Mouse (Mus musculus) kidney, embryonic 16.5 days (tissue): Measurements from ENCODE around the gene Pmm2. TPM values are rescaled to one million over a fixed set of nuclear protein-coding genes. Genes with fewer than 3 reads are reported as not detected.

Experiments used
- ATAC-seq: fragments of 200-750 bp; cut with Nextera tagmentation; 2 replicates; pipeline ENCODE4 v1.8.0; 2017; ENCODE audit warnings: moderate TSS enrichment; ENCODE audit not compliant: low FRiP score, low TSS enrichment
- H3K27ac ChIP-seq: fragments of 300-500 bp; sonication (generic); 2 replicates; pipeline ENCODE4 v1.5.1; 2014; ENCODE audit warnings: low read length
- H3K27me3 ChIP-seq: fragments of 300-500 bp; sonication (generic); 2 replicates; pipeline ENCODE4 v1.6.1; 2014; ENCODE audit warnings: low read length, control low read depth, mixed read lengths; ENCODE audit not compliant: insufficient read depth
- H3K36me3 ChIP-seq: fragments of 300-500 bp; sonication (generic); 2 replicates; pipeline ENCODE4 v1.6.1; 2014; ENCODE audit warnings: low read length, control low read depth, mixed read lengths; ENCODE audit not compliant: insufficient read depth
- H3K4me1 ChIP-seq: fragments of 300-500 bp; sonication (generic); 2 replicates; pipeline ENCODE4 v1.6.1; 2014; ENCODE audit warnings: low read length, control low read depth, mixed read lengths; ENCODE audit not compliant: insufficient read depth
- H3K4me2 ChIP-seq: fragments of 300-500 bp; sonication (generic); replicated peaks from 2 replicates; pipeline ENCODE4 v1.6.1; 2014; ENCODE audit warnings: low read depth, low read length
- H3K4me3 ChIP-seq: fragments of 300-500 bp; sonication (generic); 2 replicates; pipeline ENCODE4 v1.5.1; 2014; ENCODE audit warnings: mild to moderate bottlenecking, low read length
- H3K9ac ChIP-seq: fragments of 300-500 bp; sonication (generic); replicated peaks from 2 replicates; pipeline ENCODE4 v1.6.1; 2014; ENCODE audit warnings: low read length
- H3K9me3 ChIP-seq: fragments of 300-500 bp; sonication (generic); 2 replicates; pipeline ENCODE4 v1.6.1; 2016; ENCODE audit warnings: low read length, control low read depth
- WGBS: fragments of 180-500 bp; shearing (Covaris S2); extraction: QIAGEN DNeasy Blood & Tissue Kit; methylation state at CpG from one replicate; pipeline ENCODE4 v1.1.7; 2014; 5-methylcytosine and 5-hydroxymethylcytosine counted together
- polyA plus RNA-seq: library from polyadenylated mRNA; unstranded; fragments of >200 nt; fragmentation: Nextera tagmentation; extraction: Ambion mirVana; gene quantifications from 2 replicates; pipeline ENCODE4 v1.2.1, GENCODE M21; 2015

Gene Pmm2
- polyA plus RNA-seq, 1 experiment from 2014 or later = 61.2 TPM

DNA sequence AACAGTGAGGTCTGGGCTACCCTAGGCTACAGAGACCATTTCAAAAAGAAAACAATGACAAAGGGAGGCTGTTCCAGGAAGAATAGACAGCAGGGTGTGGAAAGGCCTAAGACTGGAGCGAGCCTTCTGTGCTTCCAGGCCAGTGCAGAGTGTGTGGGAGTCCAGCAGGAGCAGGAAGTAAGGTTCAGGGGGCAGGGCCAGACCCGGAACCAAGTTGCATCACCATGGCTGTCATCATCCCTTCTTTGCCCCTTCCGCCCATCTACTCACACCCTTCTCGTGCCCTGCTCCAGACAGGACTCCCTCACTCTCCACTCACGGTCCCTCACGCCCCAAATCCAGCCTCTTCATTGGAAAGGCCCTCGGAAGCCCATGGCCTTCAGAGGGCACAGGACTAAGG, 29.8 kb downstream of the Pmm2 start:
- H3K36me3 ChIP-seq = 0 out of 2 replicates have a peak, but pooled peaks cover 4% of the 10 kb centered on the region
- no peak overlapping the region for H3K9ac ChIP-seq
- peaks cover 39% of the 10 kb centered on the region for H3K4me1 ChIP-seq
- no peak overlapping the region for H3K4me2 ChIP-seq
- WGBS = 59% methylated on average over 7 of the region's 7 CpGs
- no peak overlapping the region for H3K27ac ChIP-seq
- ATAC-seq = no peak
- no peaks in the 10 kb centered on the region for H3K27me3 ChIP-seq
- no peaks in the 10 kb centered on the region for H3K9me3 ChIP-seq
- H3K4me3 ChIP-seq = no peak overlapping the region

DNA sequence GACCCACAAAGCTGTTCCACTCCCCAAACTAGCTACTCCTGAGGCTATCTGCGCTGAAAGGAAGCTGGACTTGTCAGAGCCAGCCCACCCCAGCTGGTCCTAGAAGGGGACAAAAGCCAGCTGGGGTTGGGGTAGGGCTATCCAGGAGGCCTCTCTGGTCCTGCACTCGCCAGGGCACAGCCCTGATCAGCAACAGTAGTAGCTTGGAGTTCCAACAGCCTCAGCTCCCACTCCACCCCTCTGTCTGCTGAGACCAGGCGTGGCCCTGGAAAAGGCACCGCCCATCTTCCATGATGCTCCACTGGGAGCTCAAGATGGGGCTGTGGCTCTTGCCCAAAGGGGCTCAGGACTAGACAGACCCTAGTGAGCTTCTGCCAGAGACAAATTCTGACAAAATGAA, 30.3 kb downstream of the Pmm2 start:
- WGBS = 68% methylated on average over 4 of the region's 4 CpGs
- Histone ChIP-seq H3K27ac (no peak overlapping the region), H3K36me3 (no peaks in the 10 kb centered on the region), H3K4me1 (peaks cover 44% of the 10 kb centered on the region), H3K9ac (no peak overlapping the region), H3K9me3 (no peaks in the 10 kb centered on the region), H3K27me3 (no peaks in the 10 kb centered on the region), H3K4me3 (no peak overlapping the region), H3K4me2 (no peak overlapping the region)
- ATAC-seq = no peak

DNA sequence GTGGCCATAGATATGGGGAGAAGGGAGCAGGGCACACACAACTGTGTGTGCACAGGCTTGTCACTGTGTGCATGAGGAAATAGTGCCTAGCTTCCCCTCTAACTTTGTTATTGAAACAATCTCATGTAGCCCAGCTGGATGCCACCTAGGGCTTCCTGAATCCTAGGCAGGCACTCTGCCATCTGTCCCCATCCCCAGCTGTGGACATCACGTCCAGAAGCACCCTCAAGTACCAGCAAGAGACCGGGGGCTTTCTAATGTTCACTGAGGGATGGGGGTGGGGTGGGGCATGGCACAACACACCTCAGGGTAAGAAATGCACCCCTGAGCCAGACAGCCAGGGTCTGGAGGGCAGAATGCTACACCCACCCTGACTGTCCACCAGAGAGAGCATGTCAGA, 30.9 kb downstream of the Pmm2 start:
- peaks cover 44% of the 10 kb centered on the region for H3K4me1 ChIP-seq
- no peaks in the 10 kb centered on the region for H3K9me3 ChIP-seq
- no peak overlapping the region for H3K9ac ChIP-seq
- H3K4me3 ChIP-seq = no peak overlapping the region
- no peaks in the 10 kb centered on the region for H3K27me3 ChIP-seq
- ATAC-seq = no peak
- no peak overlapping the region for H3K4me2 ChIP-seq
- WGBS = 82% methylated on average over 2 of the region's 2 CpGs
- H3K36me3 ChIP-seq = no peaks in the 10 kb centered on the region
- H3K27ac ChIP-seq = no peak overlapping the region

DNA sequence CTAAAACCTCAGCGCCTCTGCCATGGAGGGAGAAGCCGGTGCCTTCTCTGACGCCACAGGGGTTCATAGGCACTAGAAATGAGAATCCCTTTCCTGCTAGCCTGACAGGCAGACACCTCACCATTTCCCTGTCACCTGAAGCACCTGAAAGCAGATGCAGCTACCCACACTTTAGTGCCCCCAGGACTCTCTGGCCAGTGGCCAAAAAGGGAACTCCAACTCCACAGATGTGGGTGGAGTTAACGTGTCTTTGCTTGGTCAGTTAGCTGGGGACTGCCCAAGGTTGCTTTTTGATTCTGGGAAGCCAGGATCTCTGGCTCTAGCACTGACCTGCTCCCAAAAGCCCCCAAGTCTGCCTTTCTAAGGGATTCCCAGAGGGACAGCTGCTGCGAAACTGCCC, 32.0 kb downstream of the Pmm2 start:
- Histone ChIP-seq H3K27me3 (no peaks in the 10 kb centered on the region), H3K4me1 (peaks cover 42% of the 10 kb centered on the region), H3K27ac (no peak overlapping the region), H3K4me3 (no peak overlapping the region), H3K36me3 (no peaks in the 10 kb centered on the region), H3K9ac (0 out of 2 replicates have a peak overlapping the region, but pooled peaks have one; percentile 9), H3K4me2 (peak overlapping the region; percentile 85), H3K9me3 (no peaks in the 10 kb centered on the region)
- WGBS = 72% methylated on average over 5 of the region's 5 CpGs
- ATAC-seq = no peak

GRCm38 (mm10) chr16:8670041-8671035, 32.9 kb downstream of the Pmm2 start:
- Histone ChIP-seq H3K4me2 (peak overlapping the region; percentile 85), H3K4me3 (peak overlapping the region; percentile 71), H3K4me1 (peaks cover 41% of the 10 kb centered on the region), H3K36me3 (no peaks in the 10 kb centered on the region), H3K27me3 (no peaks in the 10 kb centered on the region), H3K27ac (peak overlapping the region; percentile 81; the same call in 1 of the 2 replicates), H3K9ac (peak overlapping the region; percentile 74), H3K9me3 (no peaks in the 10 kb centered on the region)
- no peak for ATAC-seq
- 16% methylated on average over 14 of the region's 15 CpGs for WGBS

DNA sequence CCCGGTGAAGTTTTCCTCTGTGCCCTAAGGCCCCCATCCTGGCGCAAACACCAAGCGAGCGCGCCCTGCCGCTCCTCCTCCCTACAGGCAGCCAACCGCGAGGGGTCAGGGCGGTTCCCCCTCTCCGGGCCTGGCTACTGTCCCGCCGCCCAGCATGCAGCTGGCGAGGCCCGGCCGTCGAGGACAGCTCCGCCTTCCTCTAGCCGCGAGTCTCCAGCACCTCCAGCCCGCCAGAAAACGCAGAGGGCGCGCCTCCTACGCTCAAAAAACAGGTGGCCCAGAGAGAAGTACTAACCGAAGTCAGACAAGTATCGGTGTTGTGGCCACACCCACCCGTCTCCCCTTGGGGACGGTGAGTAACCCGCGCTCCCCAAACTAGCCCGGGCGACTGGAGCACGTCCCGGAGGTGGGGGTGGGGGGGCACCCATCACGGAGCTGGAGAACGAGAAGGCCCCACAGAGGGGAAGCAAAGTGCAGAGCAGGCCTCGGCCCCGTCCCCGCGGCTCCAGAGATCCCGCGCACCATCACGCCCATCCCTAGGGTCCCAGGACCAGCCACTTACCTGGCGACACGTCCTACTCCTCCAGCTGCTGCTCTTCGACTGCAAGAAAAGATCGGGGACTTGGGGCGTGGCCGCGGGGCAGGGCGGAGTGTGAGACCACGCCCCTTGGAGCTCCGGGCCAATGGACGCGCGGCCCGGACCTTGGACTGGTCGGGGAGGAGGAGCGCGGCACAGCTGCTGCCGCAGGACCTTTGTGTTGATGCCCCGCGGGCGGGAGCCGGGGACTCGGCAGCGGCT, 34.3 kb downstream of the Pmm2 start, which contains the start of gene Carhsp1:
Carhsp1 (minus strand) TSS at position 605 of the 799 bp plus-strand sequence.
- Histone ChIP-seq H3K9me3 (no peaks in the 10 kb centered on the region), H3K4me1 (peaks cover 35% of the 10 kb centered on the region), H3K27ac (peak within 1 kb of the TSS; percentile 81), H3K27me3 (no peaks in the 10 kb centered on the region), H3K4me3 (peak within 1 kb of the TSS; percentile 71), H3K36me3 (no peaks in the 10 kb centered on the region), H3K4me2 (peak within 1 kb of the TSS; percentile 85), H3K9ac (peak within 1 kb of the TSS; percentile 74)
- peak; percentile 93 for ATAC-seq
- under 1% methylated on average over 67 of the region's 67 CpGs for WGBS

DNA sequence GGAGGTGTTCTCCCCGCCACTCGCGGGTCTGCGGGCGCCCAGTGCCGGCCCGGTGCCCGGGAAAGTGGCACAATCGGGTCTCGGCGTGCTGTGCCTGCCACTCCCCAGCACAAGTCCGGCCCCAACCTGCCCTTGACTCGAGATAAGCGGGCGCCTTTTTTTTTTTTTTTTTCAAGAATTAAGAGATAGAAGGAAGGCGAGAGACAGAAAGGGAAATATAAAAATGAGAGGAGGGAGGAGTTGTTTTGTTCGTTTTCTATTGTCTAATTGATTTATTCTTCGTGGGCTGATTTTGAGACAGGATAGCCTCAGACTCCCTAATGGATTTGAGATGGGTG, 34.8 kb downstream of the Pmm2 start:
- Histone ChIP-seq H3K27ac (no peak overlapping the region), H3K4me3 (peak overlapping the region; percentile 71), H3K36me3 (no peaks in the 10 kb centered on the region), H3K4me2 (peak overlapping the region; percentile 85), H3K9me3 (no peaks in the 10 kb centered on the region), H3K4me1 (peaks cover 34% of the 10 kb centered on the region), H3K27me3 (no peaks in the 10 kb centered on the region), H3K9ac (peak overlapping the region; percentile 74; the same call in 1 of the 2 replicates)
- 0% methylated on average over 18 of the region's 18 CpGs for WGBS
- ATAC-seq = no peak

GRCm38 (mm10) chr16:8672811-8673210, 35.3 kb downstream of the Pmm2 start:
- Histone ChIP-seq H3K4me1 (peaks cover 29% of the 10 kb centered on the region), H3K9ac (no peak overlapping the region), H3K27ac (no peak overlapping the region), H3K27me3 (no peaks in the 10 kb centered on the region), H3K36me3 (no peaks in the 10 kb centered on the region), H3K9me3 (no peaks in the 10 kb centered on the region), H3K4me3 (no peak overlapping the region), H3K4me2 (peak overlapping the region; percentile 85; the same call in 1 of the 2 replicates)
- no peak for ATAC-seq

DNA sequence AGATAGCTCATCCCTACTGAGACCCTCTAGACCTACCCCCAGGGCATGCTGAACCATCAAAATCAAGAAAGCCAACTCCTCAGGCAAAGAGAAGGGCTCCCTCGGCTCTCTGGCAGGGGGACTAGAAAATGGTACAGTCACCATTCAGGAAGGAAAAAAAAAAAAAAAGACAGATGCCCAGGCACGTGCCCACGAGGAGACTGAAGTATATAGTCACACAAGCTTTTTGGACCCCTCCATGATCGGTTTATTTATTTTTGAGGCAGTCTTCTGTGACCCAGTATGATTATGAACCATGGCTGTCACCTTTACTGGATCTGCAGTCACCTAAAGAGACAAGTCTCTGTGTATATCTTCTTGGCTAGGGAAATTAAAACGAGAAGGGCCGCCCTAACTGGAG, 35.9 kb downstream of the Pmm2 start:
- no peak for ATAC-seq
- Histone ChIP-seq H3K4me3 (no peak overlapping the region), H3K4me1 (peaks cover 27% of the 10 kb centered on the region), H3K9ac (no peak overlapping the region), H3K9me3 (no peaks in the 10 kb centered on the region), H3K27ac (no peak overlapping the region), H3K4me2 (no peak overlapping the region), H3K27me3 (no peaks in the 10 kb centered on the region), H3K36me3 (no peaks in the 10 kb centered on the region)
- 69% methylated on average over 6 of the region's 6 CpGs for WGBS
